13 mouse cellular contexts compared by ENCODE assay signal in the genomic region with DNA sequence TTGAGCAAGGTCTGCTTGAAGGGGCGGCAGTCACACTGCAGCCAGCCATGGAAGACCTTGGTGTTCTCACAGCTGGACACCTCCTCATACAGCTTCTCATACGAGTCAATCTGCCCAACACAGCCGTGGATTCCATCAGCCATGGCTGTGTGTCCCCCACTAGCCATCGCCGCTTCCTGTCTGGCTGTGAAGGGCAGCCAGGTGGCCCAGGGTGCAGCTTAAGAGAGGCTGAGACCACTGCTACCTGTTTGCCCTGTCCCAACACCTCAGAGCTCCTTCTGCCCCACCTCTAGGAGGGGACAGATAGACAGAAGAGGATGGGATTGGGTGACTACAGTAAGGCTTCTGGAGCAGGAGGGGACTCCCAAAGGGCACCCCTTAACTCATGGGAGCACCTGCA. TPM values are rescaled to one million over a fixed set of nuclear protein-coding genes. Genes with fewer than 3 reads are reported as not detected.
DNase-seq lines count a peak whose midpoint lies in the region; ATAC-seq and TF ChIP-seq lines count a peak whose summit lies in the region.
"Had no signal": no experiment of that assay in that cellular context is flagged by ENCODE, and none has a peak within 500 bp of the region (broad histone marks: within the 10 kb centered on the region; RNA-seq: fewer than 3 reads in every experiment).

No protein-coding gene starts in this region.

- H3K4me1 ChIP-seq in intestine, embryonic 16.5 days (ENCODE audit: control insufficient read depth, insufficient read depth, low read length) = 0 out of 2 replicates have a peak, but pooled peaks cover 2% of the 10 kb centered on the region
- no peaks in the 10 kb centered on the region for H3K4me1 ChIP-seq in intestine, postnatal 0 days (replicated peaks; ENCODE audit: control insufficient read depth, insufficient read depth, low read length)
- H3K4me1 ChIP-seq in midbrain, embryonic 11.5 days (ENCODE audit: control insufficient read depth, insufficient read depth, low read length) = no peaks in the 10 kb centered on the region
- H3K4me1 ChIP-seq in midbrain, embryonic 10.5 days = 0 out of 2 replicates have a peak, but pooled peaks cover 2% of the 10 kb centered on the region
- peaks cover 6% of the 10 kb centered on the region; the same call in 1 of the 2 replicates for H3K4me1 ChIP-seq in embryonic facial prominence, embryonic 13.5 days
- H3K4me1 ChIP-seq: intestine, embryonic 15.5 days; neural tube, embryonic 15.5 days had no signal

- 87% methylated on average over 5 of the region's 5 CpGs for WGBS in intestine, embryonic 16.5 days
- 83% methylated on average over 5 of the region's 5 CpGs for WGBS in intestine, postnatal 0 days
- 86% methylated on average over 5 of the region's 5 CpGs for WGBS in midbrain, embryonic 11.5 days
- 90% methylated on average over 5 of the region's 5 CpGs for WGBS in midbrain, embryonic 10.5 days
- WGBS in embryonic facial prominence, embryonic 13.5 days = 89% methylated on average over 5 of the region's 5 CpGs

- H3K36me3 ChIP-seq in intestine, embryonic 16.5 days (ENCODE audit: control insufficient read depth, insufficient read depth, low read length) = no peaks in the 10 kb centered on the region
- H3K36me3 ChIP-seq in intestine, postnatal 0 days (ENCODE audit: control insufficient read depth, insufficient read depth) = no peaks in the 10 kb centered on the region
- H3K36me3 ChIP-seq in midbrain, embryonic 11.5 days (ENCODE audit: control insufficient read depth, insufficient read depth, low read length) = no peaks in the 10 kb centered on the region
- H3K36me3 ChIP-seq in midbrain, embryonic 10.5 days = no peaks in the 10 kb centered on the region
- H3K36me3 ChIP-seq in embryonic facial prominence, embryonic 13.5 days = no peaks in the 10 kb centered on the region
- H3K36me3 ChIP-seq: heart, embryonic 12.5 days; hindbrain, embryonic 10.5 days; intestine, embryonic 15.5 days; neural tube, embryonic 15.5 days had no signal

- H3K4me2 ChIP-seq in intestine, embryonic 16.5 days (ENCODE audit: low read depth, low read length) = no peak overlapping the region
- no peak overlapping the region for H3K4me2 ChIP-seq in intestine, postnatal 0 days (replicated peaks; ENCODE audit: low read depth)
- no peak overlapping the region for H3K4me2 ChIP-seq in midbrain, embryonic 11.5 days
- H3K4me2 ChIP-seq in embryonic facial prominence, embryonic 13.5 days = no peak overlapping the region
- H3K4me2 ChIP-seq: heart, embryonic 12.5 days; intestine, embryonic 15.5 days; neural tube, embryonic 15.5 days had no signal

- H3K4me3 ChIP-seq in intestine, embryonic 16.5 days (ENCODE audit: low read length) = no peak overlapping the region
- H3K4me3 ChIP-seq in intestine, postnatal 0 days (ENCODE audit: low read depth, low read length) = no peak overlapping the region
- H3K4me3 ChIP-seq in midbrain, embryonic 11.5 days (ENCODE audit: low read depth, low read length) = no peak overlapping the region
- no peak overlapping the region for H3K4me3 ChIP-seq in midbrain, embryonic 10.5 days
- H3K4me3 ChIP-seq in embryonic facial prominence, embryonic 13.5 days = no peak overlapping the region
- H3K4me3 ChIP-seq: heart, embryonic 12.5 days; hindbrain, embryonic 10.5 days; intestine, embryonic 15.5 days; myocyte; neural tube, embryonic 15.5 days had no signal

- no peaks in the 10 kb centered on the region for H3K27me3 ChIP-seq in intestine, embryonic 16.5 days (replicated peaks; ENCODE audit: control insufficient read depth, insufficient read depth, low read length)
- H3K27me3 ChIP-seq in intestine, postnatal 0 days (replicated peaks; ENCODE audit: control insufficient read depth, insufficient read depth, low read length) = no peaks in the 10 kb centered on the region
- H3K27me3 ChIP-seq in midbrain, embryonic 11.5 days (ENCODE audit: control insufficient read depth, insufficient read depth, low read length) = no peaks in the 10 kb centered on the region
- H3K27me3 ChIP-seq in midbrain, embryonic 10.5 days (ENCODE audit: low read depth, poor library complexity, severe bottlenecking) = no peaks in the 10 kb centered on the region
- H3K27me3 ChIP-seq in embryonic facial prominence, embryonic 13.5 days = no peaks in the 10 kb centered on the region
- H3K27me3 ChIP-seq: intestine, embryonic 15.5 days; neural tube, embryonic 15.5 days had no signal

- H3K9me3 ChIP-seq in intestine, embryonic 16.5 days (ENCODE audit: control insufficient read depth, low read length) = no peaks in the 10 kb centered on the region
- no peaks in the 10 kb centered on the region for H3K9me3 ChIP-seq in intestine, postnatal 0 days (ENCODE audit: control insufficient read depth)
- no peaks in the 10 kb centered on the region for H3K9me3 ChIP-seq in midbrain, embryonic 11.5 days (ENCODE audit: control insufficient read depth, low read length)
- H3K9me3 ChIP-seq in midbrain, embryonic 10.5 days (replicated peaks) = no peaks in the 10 kb centered on the region
- no peaks in the 10 kb centered on the region for H3K9me3 ChIP-seq in embryonic facial prominence, embryonic 13.5 days
- H3K9me3 ChIP-seq: heart, embryonic 12.5 days; hindbrain, embryonic 10.5 days; intestine, embryonic 15.5 days; neural tube, embryonic 15.5 days had no signal

- DNase-seq in midbrain, embryonic 11.5 days (ENCODE audit: low spot score, missing footprints) = peak; percentile 81
- no peak for DNase-seq in midbrain, embryonic 10.5 days (ENCODE audit: low spot score)
- peak; percentile 5 for DNase-seq in A20 (ENCODE audit: low read depth, low spot score)
- no peak for DNase-seq in embryo, embryonic 10.5 days (ENCODE audit: low spot score)

- peak; percentile 24; the same call in 1 of the 2 replicates for ATAC-seq in intestine, embryonic 16.5 days
- no peak for ATAC-seq in intestine, postnatal 0 days
- no peak for ATAC-seq in midbrain, embryonic 11.5 days (ENCODE audit: low FRiP score)
- no peak for ATAC-seq in embryonic facial prominence, embryonic 13.5 days (ENCODE audit: insufficient number of reproducible peaks, insufficient read depth, low FRiP score, low TSS enrichment, low read depth)

- no peak for TF ChIP-seq CTCF in intestine, postnatal 0 days (IDR thresholded peaks at IDR 0.05; ENCODE audit: low read depth)

- no peak overlapping the region for H3K27ac ChIP-seq in intestine, embryonic 16.5 days (ENCODE audit: low read length)
- H3K27ac ChIP-seq in intestine, postnatal 0 days (ENCODE audit: low read depth, low read length) = no peak overlapping the region
- H3K27ac ChIP-seq in midbrain, embryonic 11.5 days (ENCODE audit: low read depth, low read length) = no peak overlapping the region
- H3K27ac ChIP-seq in midbrain, embryonic 10.5 days (replicated peaks) = no peak overlapping the region
- no peak overlapping the region for H3K27ac ChIP-seq in embryonic facial prominence, embryonic 13.5 days
- H3K27ac ChIP-seq: hindbrain, embryonic 10.5 days; intestine, embryonic 15.5 days; liver, embryonic 14.5 days; neural tube, embryonic 15.5 days had no signal

- no peak overlapping the region for H3K9ac ChIP-seq in intestine, embryonic 16.5 days (ENCODE audit: low read depth, low read length)
- no peak overlapping the region for H3K9ac ChIP-seq in intestine, postnatal 0 days (ENCODE audit: low read depth, low read length)
- H3K9ac ChIP-seq in midbrain, embryonic 11.5 days (ENCODE audit: low read length) = no peak overlapping the region
- H3K9ac ChIP-seq in embryonic facial prominence, embryonic 13.5 days = 0 out of 2 replicates have a peak overlapping the region, but pooled peaks have one; percentile 6
- H3K9ac ChIP-seq: heart, embryonic 12.5 days; intestine, embryonic 15.5 days; liver, embryonic 14.5 days; neural tube, embryonic 15.5 days had no signal

RNA-seq across cellular contexts. Expression of gene Dnah17, which starts 27.1 kb away (rescaled TPM):
- polyA plus RNA-seq in intestine, embryonic 16.5 days (2015; fragmentation: Nextera tagmentation; extraction: Ambion mirVana) = 0.09 and 0.13 TPM in 2 replicates
- polyA plus RNA-seq in intestine, postnatal 0 days (2015; fragmentation: Nextera tagmentation; extraction: Ambion mirVana) = 0.03 and 0.05 TPM in 2 replicates
- polyA plus RNA-seq in midbrain, embryonic 11.5 days (2014; fragmentation: Nextera tagmentation; extraction: Ambion mirVana) = 0.08 and 0.11 TPM in 2 replicates
- polyA plus RNA-seq in midbrain, embryonic 10.5 days (2016; fragmentation: Nextera tagmentation; extraction: Ambion mirVana) = 0.14 and 0.17 TPM in 2 replicates
- 0.20 and 0.29 TPM in 2 replicates for polyA plus RNA-seq in embryonic facial prominence, embryonic 13.5 days (2015; fragmentation: Nextera tagmentation; extraction: Ambion mirVana)

Comparison
In these comparisons a context has a peak if more than half of its experiments do, and no peak if none do; other contexts are left out.
1. DNase-seq: peak in midbrain, embryonic 11.5 days (single experiment) and A20 (single experiment); none in midbrain, embryonic 10.5 days (single experiment) and embryo, embryonic 10.5 days (single experiment).